Mouse (Mus musculus) brain, embryonic 14.5 days (tissue): ENCODE results near the gene Dab2ip.

Experiments used
- CTCF ChIP-seq: fragments of 200-500 bp; IDR thresholded peaks from 2 replicates; pipeline ENCODE4 v1.5.1; 2012; ENCODE audit warnings: inconsistent platforms, mild to moderate bottlenecking, moderate library complexity, borderline replicate concordance; ENCODE audit not compliant: insufficient read depth, insufficient read length; ENCODE audit errors: extremely low read depth
- POLR2A ChIP-seq: fragments of 200-500 bp; IDR thresholded peaks from 2 replicates; pipeline ENCODE4 v1.6.1; 2012; ENCODE audit warnings: mild to moderate bottlenecking, inconsistent platforms, borderline replicate concordance; ENCODE audit not compliant: poor library complexity, insufficient read depth, insufficient read length, severe bottlenecking; ENCODE audit errors: extremely low read depth

GRCm38 (mm10) chr2:35756467-35756866 is 198.4 kb downstream of the Dab2ip start:
- TF ChIP-seq CTCF (no peak), POLR2A (no peak)
